Mouse (Mus musculus): Measurements from ENCODE around the gene Psma7.

Psma7 gene

GRCm38 (mm10) chr2:180045283-180045682 is 3.0 kb upstream of the Psma7 start:
- CTCF ChIA-PET: interaction anchor here (1.1 to 1.2 kb wide), 2 partner anchors 19 to 48 kb away, joined by 4 to 35 read pairs; no protein-coding TSS in a partner anchor

GRCm38 (mm10) chr2:180042858-180043515 is 754 bp upstream of the Psma7 start:
- CTCF ChIA-PET: interaction anchor here (1.2 kb wide), 1 partner anchor 66 kb away, joined by 3 read pairs; the partner anchor contains the start of gene Taf4

GRCm38 (mm10) chr2:180041577-180042255 is 517 bp downstream of the Psma7 start:
- CTCF ChIA-PET: interaction anchor here (0.6 to 1.2 kb wide), 2 partner anchors 12 to 62 kb away, joined by 3 read pairs; no protein-coding TSS in a partner anchor

- CTCF ChIA-PET: no interaction called here
These were observed 1.8 kb downstream of the Psma7 start for GRCm38 (mm10) chr2:180040406-180040805.

GRCm38 (mm10) chr2:180034753-180035152 is 7.5 kb downstream of the Psma7 start:
- CTCF ChIA-PET: no interaction called here

- CTCF ChIA-PET: no interaction called here
These were observed 8.3 kb downstream of the Psma7 start for GRCm38 (mm10) chr2:180033956-180034355.

GRCm38 (mm10) chr2:180032925-180033324 is 9.3 kb downstream of the Psma7 start:
- CTCF ChIA-PET: no interaction called here

- CTCF ChIA-PET: no interaction called here
These were observed 11.0 kb downstream of the Psma7 start for GRCm38 (mm10) chr2:180031270-180031669.

GRCm38 (mm10) chr2:180027768-180028167 is 14.5 kb downstream of the Psma7 start:
- CTCF ChIA-PET: no interaction called here

- CTCF ChIA-PET: interaction anchor here (0.5 to 0.9 kb wide), 2 partner anchors 20 to 24 kb away, joined by 3 to 4 read pairs; no protein-coding TSS in a partner anchor
These were observed 16.4 kb downstream of the Psma7 start for GRCm38 (mm10) chr2:180025861-180026200.

GRCm38 (mm10) chr2:180025135-180025860 is 16.9 kb downstream of the Psma7 start:
- CTCF ChIA-PET: interaction anchor here (0.9 to 1.0 kb wide), 2 partner anchors 21 to 48 kb away, joined by 4 to 21 read pairs; partner anchors contain the start of gene Taf4

GRCm38 (mm10) chr2:180024401-180025098 is 17.7 kb downstream of the Psma7 start, which contains the start of gene Lsm14b:
Gene Lsm14b, plus strand, starts transcription at chr2:180024987.
- CTCF ChIA-PET: interaction anchor here (0.5 to 1.0 kb wide), 2 partner anchors 8 to 48 kb away, joined by 4 to 21 read pairs; partner anchors contain the start of gene Taf4

GRCm38 (mm10) chr2:180022751-180023150 is 19.5 kb downstream of the Psma7 start:
- CTCF ChIA-PET: no interaction called here

GRCm38 (mm10) chr2:180020919-180021318 is 21.3 kb downstream of the Psma7 start:
- CTCF ChIA-PET: no interaction called here

GRCm38 (mm10) chr2:180020091-180020661 is 22.1 kb downstream of the Psma7 start:
- CTCF ChIA-PET: no interaction called here

GRCm38 (mm10) chr2:180018573-180018972 is 23.7 kb downstream of the Psma7 start:
- CTCF ChIA-PET: no interaction called here

GRCm38 (mm10) chr2:180017632-180018031 is 24.6 kb downstream of the Psma7 start:
- CTCF ChIA-PET: no interaction called here

GRCm38 (mm10) chr2:180013686-180014085 is 28.5 kb downstream of the Psma7 start:
- CTCF ChIA-PET: no interaction called here

GRCm38 (mm10) chr2:180011370-180011769 is 30.9 kb downstream of the Psma7 start:
- CTCF ChIA-PET: no interaction called here

- CTCF ChIA-PET: interaction anchor here (0.6 to 0.7 kb wide), 2 partner anchors 52 to 82 kb away, joined by 3 to 14 read pairs; no protein-coding TSS in a partner anchor
These were observed 31.5 kb downstream of the Psma7 start for GRCm38 (mm10) chr2:180010686-180011085.

GRCm38 (mm10) chr2:180006352-180007017 is 35.7 kb downstream of the Psma7 start:
- CTCF ChIA-PET: no interaction called here

Measured in spleen, embryonic (tissue).